Mouse (Mus musculus) G1E (cell line): Measurements from ENCODE around the gene Tmem38b.

Experiments
- CTCF ChIP-seq: IDR thresholded peaks from 2 replicates; pipeline ENCODE4 v1.5.1; 2012; ENCODE audit warnings: low read depth, low read length, inconsistent platforms, mixed read lengths
- GATA1 ChIP-seq: IDR thresholded peaks from 2 replicates; pipeline ENCODE4 v1.6.1; 2012; ENCODE audit warnings: borderline replicate concordance, low read length, inconsistent platforms, mixed read lengths
- GATA2 ChIP-seq: IDR thresholded peaks from 2 replicates; pipeline ENCODE4 v1.6.1; 2012; ENCODE audit warnings: low read depth, low read length, inconsistent platforms, borderline replicate concordance
- TAL1 ChIP-seq: conservative IDR thresholded peaks from 2 replicates; pipeline ENCODE4 v1.6.1; 2012; ENCODE audit warnings: low read depth, low read length, inconsistent platforms, mixed read lengths

DNA sequence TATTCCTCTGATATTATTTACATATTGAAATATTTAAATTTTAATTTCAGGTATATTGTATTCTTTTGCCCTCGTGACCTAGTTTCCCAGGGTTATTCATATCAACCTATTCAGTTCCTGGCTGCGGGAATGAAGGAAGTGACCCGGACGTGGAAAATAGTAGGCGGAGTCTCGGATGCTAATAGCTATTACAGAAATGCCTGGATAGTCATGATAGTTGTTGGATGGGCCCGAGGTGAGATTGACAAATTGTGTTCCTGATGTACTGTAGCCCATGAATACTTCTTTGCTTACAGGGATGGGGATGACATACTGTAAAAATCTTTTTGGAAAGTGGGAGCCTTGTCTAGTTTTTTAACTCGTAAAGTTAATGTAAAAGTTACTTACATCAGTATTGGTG lies 23.0 kb downstream of the Tmem38b start:
- TF ChIP-seq GATA1 = no peak
- no peak for TF ChIP-seq CTCF
- TF ChIP-seq TAL1 = no peak
- TF ChIP-seq GATA2 = no peak
